Mouse (Mus musculus) regulatory T cell (primary cell): Measurements from ENCODE around the gene Wdr31.

Source experiments
- in situ Hi-C: fragments of 300-600 bp; cut with MboI, MseI; formaldehyde crosslinking; loops from one replicate; pipeline ENCODE4 v1.15.1; 2025; ENCODE audit warnings: high pct_unique_total_duplicates

Gene Wdr31

DNA sequence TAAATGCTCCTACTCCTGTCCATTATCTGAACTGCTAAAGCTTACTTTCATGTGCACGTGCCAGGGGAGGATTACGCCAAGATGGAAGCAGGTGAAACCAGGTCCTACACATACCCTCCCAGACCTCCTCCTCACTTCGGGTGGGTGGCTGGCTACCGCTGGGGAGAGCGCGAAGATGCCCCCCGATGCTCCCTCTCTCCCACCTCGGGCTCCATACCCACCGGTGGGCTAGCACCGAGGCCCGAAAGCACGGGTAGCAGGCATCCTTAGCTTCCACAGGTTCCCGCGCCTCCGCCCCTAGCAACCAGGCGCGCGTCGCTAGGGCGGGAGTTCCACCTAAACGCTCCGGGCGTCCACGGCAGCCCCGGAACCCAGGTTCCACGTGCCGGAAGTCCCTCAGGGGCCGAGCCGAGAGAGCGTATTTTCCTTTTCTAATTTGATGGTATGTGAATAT is at the start of gene Wdr31:
Gene Wdr31, minus strand, starts transcription at position 299 of the 454 bp plus-strand sequence.
- in situ Hi-C loops, result loop anchor here (5.0 kb wide), 1 partner anchor 287 kb away; no protein-coding TSS in a partner anchor

DNA sequence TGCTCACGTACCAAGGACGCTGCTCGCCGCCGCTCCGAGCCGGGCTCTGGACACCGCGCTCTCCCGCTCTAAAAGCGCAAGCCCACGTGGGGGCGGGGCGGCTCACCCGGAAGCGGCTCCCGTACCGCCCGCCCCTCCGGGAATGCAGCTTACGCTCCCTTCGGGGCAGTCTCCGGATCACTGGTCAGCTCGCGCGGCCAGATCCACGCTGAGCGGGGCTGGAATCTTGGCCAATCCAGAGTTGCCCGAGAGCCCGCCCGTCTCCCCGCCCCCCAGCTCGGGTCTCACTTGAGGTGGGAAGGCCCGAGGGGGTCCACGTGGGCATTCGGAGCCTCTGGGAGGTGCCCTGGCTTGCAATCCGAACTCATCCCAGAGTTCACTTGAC is 49.1 kb upstream of the Wdr31 start, which contains the start of gene Alad:
Gene Alad, minus strand, starts transcription at position 70 of the 385 bp plus-strand sequence.
- in situ Hi-C loops, result loop anchor here (5.0 kb wide), 1 partner anchor 103 kb away; no protein-coding TSS in a partner anchor

DNA sequence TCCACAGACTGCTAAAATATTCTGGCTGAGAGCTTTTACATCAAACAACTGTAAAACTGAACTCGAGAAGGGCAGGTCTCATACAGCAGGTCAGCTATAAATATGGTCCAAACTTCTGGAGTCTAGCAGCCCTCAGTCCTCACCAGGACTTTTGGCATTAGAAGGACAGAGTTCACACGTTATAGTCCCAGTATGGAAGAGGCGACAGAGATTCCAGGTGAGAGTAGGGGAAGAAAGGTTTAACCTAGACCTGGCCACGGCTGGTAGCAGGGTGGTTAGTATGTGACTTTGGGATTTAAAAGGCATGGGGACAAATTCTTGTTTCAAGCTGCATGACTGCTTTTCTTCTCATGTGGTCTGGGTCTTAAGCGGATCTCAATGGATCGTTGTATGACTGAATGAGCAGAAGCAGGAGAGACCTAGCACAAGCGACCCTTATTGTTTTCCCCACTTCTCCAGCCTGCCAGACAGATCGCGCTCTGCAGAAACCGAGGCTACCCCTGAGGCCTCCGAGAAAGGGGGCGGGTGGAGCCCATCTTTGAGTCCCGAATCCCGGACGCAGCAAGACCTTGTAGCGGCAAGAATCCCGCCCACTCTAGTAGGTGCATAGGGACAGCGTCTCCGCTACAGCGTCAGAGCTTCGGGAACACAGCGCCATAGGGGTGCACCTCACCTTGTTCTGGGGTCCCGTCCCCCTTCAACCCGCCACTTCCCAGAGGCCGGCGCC is 48.6 kb upstream of the Wdr31 start:
- in situ Hi-C loops, result loop anchor here (5.0 kb wide), 1 partner anchor 102 kb away; no protein-coding TSS in a partner anchor

DNA sequence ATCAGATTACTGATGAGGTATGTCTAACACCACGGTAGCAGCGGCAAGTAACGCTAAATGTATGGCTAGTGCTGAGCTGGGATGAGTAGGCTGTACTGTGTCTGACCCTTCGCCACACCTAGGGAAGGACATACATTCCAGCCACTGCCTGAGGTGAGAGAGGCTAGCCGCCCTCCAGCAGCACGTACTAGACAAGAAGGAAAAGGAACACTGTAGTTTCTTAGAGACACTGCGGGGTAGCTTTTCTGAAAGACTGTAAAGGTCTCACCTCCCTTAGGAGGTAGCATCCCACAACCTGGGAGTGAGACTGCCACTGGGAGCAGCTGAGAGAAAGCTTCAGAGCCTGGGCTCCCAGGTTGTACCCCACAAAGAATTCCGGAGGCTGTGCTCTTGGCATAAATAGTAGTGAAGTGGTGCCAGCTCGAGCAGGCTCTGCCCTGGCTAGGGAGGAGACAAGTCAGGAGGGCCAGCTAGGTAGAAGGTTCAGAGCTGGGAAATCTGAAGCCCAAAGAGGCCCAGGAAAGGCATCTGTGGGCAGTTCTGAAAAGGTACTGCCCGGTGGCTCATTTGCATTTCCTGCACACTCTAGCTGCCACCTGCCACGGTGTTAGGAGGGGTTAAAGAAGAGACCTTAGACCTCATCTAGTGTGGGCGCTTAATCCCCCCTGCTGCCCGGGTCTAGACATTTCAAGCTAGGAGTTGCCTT is 47.9 kb upstream of the Wdr31 start:
- in situ Hi-C loops, result loop anchor here (5.0 kb wide), 1 partner anchor 101 kb away; no protein-coding TSS in a partner anchor

- in situ Hi-C loops, result loop anchor here (5.0 kb wide), 1 partner anchor 100 kb away; no protein-coding TSS in a partner anchor
These were observed 47.1 kb upstream of the Wdr31 start for GRCm38 (mm10) chr4:62517538-62518415.

- in situ Hi-C loops, result loop anchor here (5.0 kb wide), 1 partner anchor 100 kb away; no protein-coding TSS in a partner anchor
These were observed 46.4 kb upstream of the Wdr31 start for GRCm38 (mm10) chr4:62517046-62517445.

DNA sequence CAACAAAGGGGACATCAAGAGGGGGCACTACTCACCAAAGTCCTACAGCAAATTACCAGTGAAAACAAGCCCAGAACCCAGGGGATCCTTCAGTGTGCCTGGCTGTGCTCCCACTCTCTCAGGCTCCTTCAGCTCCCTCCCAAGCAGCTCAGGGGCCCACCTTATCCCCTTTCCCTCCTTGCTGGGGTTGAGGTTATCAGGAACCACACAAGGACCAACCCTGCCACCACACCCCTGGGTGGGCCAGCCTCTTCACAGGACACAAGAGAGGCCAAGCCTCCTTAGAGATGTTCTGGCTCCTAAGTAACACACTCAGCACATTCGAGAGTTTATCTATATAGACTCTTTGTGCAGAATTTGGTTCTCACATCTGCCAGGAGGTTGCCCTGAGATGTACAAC is 45.9 kb upstream of the Wdr31 start:
- in situ Hi-C loops, result loop anchor here (5.0 kb wide), 1 partner anchor 99 kb away; no protein-coding TSS in a partner anchor

- in situ Hi-C loops, result loop anchor here (5.0 kb wide), 1 partner anchor 99 kb away; no protein-coding TSS in a partner anchor
These were observed 45.4 kb upstream of the Wdr31 start for GRCm38 (mm10) chr4:62516079-62516478.

- in situ Hi-C loops, result loop anchor here (5.0 kb wide), 1 partner anchor 98 kb away; no protein-coding TSS in a partner anchor
These were observed 44.8 kb upstream of the Wdr31 start for GRCm38 (mm10) chr4:62515490-62515889.

DNA sequence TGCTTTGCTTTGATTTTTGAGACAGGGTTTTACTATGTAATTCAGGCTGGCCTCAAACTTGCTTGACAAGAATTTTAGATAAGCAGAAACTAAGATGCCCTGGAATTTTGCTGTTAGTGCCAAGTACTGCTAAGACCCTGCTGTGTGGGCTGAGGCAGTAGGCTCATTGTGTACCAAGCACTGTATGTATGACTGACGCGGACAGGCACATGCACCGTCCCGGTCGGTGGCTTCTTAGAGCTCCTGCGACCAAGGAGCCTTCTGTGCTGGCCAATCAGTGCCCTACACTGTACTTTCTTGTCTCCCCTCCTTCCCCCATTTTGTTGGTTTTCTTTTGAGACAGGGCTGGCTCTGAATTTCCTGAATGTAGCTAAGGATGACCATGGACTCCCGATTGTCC is 44.3 kb upstream of the Wdr31 start:
- in situ Hi-C loops, result loop anchor here (5.0 kb wide), 1 partner anchor 98 kb away; no protein-coding TSS in a partner anchor

GRCm38 (mm10) chr4:62513998-62514506 is 43.4 kb upstream of the Wdr31 start:
- in situ Hi-C loops, result no loop called here

- in situ Hi-C loops, result no loop called here
These were observed 39.2 kb upstream of the Wdr31 start for GRCm38 (mm10) chr4:62509946-62510345.

DNA sequence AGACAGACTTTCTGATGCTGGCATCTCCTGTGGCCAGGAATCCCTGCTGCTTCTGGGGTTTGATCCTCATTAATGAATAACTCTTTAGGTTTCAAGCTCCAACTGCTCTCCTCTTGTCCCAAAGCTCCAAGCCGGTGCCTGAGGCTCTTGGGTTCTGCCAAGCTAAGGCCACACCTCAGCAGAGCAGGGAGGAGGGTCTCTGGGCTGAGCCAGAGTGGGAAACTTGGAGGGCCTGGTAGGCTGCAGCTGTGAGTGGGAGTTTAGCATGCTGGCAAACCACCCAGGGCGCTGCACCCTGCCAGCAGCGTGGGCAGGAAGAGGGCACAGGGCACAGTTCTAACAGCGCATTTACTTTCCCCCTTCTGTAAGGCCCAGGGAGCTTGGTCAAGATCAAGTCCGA is 38.1 kb upstream of the Wdr31 start:
- in situ Hi-C loops, result no loop called here

- in situ Hi-C loops, result no loop called here
These were observed 36.1 kb upstream of the Wdr31 start for GRCm38 (mm10) chr4:62506798-62507197.

DNA sequence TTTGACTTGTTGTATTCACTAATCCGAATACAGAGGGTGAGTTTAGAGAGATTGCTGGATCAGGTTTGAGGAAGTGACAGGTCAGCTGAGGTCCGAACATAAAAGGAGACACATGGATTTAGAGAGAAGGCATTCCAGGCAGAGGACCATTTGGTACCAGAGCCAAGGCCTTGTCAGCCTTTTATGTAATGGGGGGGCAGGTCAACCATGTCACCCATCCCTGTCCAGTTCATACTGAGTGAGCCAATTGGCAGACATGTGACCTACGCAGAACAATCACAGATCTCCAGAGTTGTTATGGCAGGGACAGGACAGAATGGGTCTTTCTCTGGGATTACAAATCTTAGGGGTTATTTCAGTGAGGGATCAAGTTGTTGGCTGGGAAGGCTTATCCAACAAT is 35.3 kb upstream of the Wdr31 start:
- in situ Hi-C loops, result no loop called here

- in situ Hi-C loops, result no loop called here
These were observed 32.8 kb upstream of the Wdr31 start, which contains the start of gene Hdhd3 for GRCm38 (mm10) chr4:62503374-62503970. TSS of gene Hdhd3 (minus strand) at chr4:62503467.

GRCm38 (mm10) chr4:62502969-62503368 is 32.3 kb upstream of the Wdr31 start:
- in situ Hi-C loops, result no loop called here

DNA sequence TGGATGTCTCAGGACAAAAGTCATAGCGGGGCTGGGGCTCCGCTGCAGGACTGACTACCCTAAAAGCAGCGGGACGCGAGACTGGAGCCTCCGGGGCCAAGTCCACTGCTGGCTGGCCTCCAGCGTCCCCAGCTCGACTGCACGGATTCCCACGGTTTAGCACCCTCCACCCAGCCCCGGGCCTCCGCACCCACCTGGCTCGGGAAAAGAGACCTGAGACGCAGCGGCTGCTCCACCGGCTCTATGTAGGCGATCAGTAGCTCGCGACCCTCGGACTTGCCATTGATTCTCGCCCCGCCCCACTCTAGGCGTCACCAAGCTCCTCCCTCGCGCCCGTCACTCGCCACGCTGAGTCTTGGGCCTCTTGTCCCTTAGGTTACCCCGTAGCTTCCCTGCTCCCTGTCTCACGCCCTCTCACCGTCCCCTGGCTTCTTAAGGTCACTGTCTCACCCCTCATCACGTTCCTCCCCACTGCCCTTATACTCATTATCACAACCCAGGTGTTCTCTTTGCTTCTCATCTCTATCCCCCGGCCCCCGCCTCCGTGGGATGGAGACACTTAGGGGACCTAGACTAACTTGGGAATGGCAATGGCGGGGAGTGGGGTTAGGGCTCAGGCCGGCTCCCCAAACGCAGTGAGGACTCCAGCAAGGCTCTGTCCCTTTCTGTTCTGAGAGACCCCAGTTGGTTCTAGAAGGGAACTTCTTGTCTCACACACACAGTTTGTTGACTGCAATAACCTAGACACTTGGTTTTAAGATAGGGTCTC is 31.5 kb upstream of the Wdr31 start:
- in situ Hi-C loops, result no loop called here

DNA sequence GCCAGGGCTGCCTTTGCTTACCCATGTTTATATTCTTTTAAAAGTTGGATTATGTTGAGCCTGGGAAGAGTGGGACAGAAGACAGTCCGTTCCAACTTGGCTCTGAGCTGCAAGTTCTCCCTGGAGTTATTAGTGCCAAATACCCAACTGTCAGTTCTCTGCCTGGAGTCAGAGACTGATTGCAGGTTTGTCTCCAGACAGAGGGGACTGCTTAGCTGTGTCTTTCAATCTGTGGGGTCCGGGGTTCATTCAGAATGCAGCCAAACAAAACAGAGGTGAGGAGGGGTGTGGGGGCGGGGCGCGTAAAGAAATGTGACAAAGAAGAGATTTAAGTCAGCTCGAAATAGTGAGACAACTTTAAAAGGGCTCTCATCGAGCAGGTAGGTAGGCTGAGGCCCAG is 30.8 kb upstream of the Wdr31 start:
- in situ Hi-C loops, result no loop called here

DNA sequence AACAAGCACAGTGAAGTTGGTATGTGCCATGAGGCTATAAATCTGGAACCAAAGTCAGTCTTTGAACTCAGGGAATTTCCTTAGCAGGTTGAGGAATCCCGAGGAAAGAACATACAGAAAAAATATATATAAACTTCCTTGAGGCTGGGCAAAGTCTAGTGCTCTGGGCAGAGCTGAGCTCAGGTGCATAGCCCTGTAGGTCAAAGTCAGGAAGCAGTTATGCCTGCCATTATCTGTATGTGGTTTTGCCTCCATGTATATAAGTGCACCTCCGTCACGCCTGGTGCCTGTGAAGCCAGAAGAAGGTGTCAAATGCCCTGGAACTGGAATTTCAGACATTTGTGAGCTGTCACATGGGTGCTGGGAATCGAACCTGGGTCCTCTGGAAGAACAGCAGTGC is 30.1 kb upstream of the Wdr31 start:
- in situ Hi-C loops, result no loop called here
